Mouse (Mus musculus) cerebellum, adult 11 months (tissue): Measurements from ENCODE around the gene Bahcc1.

Experiments
- DNase-seq: peaks from one replicate; pipeline ENCODE4 v3.0.0; 2022

Gene Bahcc1

GRCm38 (mm10) chr11:120263176-120263575, 30.4 kb downstream of the Bahcc1 start:
- no peak for DNase-seq

DNA sequence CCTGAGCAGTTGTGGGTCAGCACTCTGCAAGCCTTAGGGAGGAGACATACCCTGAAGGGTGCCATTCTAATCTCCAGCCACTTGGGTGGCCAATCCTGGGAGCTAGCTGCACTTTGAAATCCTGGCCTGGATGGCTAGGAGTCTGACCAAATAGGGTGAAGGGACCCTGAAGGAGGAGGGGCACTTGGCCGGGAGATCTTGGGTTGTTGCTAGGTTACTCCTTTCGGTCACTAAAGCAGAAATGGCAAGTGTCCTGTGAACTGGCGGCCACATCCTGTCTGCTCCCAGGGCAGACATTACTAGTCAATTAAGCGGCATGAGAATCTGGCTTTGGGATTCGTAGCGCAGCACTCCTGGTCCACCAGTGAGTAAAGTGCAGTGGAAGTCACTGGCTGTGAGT, 31.3 kb downstream of the Bahcc1 start:
- DNase-seq = no peak

- no peak for DNase-seq
Observed at GRCm38 (mm10) chr11:120265458-120265857, 32.7 kb downstream of the Bahcc1 start.

DNA sequence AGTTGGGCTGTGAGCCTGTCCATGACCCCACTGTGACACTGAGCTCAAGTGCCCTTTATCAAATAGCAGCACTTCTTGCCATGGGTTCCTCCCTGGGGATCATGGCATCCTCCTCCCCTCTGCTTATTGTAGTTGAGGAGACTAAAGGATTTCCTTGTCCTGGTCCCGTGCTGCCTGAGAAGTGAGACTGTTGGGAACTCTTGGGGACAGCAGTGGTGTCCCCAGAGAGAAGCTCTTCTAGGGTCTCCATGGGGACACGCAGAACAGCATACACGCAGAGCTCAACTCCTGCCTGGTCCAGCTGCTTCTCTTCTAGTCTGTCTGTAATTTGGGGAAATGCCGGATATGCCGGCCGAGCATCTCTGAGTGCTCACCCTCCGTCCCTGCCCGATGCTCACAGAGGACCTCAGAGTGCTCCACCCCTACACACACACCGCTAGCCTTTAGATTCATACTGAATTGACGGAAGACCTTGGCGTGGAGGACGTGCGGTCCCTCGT, 33.6 kb downstream of the Bahcc1 start:
- DNase-seq = no peak

- DNase-seq = no peak
Observed at GRCm38 (mm10) chr11:120267274-120267673, 34.5 kb downstream of the Bahcc1 start.

DNA sequence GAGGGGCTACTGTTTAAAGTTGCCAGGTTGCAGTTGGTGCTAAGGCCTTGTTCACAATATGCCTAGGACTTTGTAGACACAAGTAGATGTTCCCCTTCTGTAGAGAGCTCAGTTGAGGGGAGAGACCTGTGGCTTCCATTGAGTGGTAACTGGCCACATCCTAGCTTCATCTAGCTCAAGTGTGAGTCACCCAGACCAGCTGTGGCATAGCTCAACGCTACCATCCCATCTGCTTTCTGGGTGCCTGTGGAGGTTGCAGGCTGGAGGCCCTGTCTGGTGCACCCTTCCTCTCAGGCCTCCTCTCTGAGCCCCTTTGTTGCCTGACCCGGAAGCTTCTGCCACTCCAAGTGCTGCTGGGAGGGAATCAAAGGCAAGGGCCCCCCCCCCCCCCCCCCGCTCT, 34.9 kb downstream of the Bahcc1 start:
- DNase-seq = no peak

GRCm38 (mm10) chr11:120268195-120268967, 35.6 kb downstream of the Bahcc1 start:
- DNase-seq = no peak

DNA sequence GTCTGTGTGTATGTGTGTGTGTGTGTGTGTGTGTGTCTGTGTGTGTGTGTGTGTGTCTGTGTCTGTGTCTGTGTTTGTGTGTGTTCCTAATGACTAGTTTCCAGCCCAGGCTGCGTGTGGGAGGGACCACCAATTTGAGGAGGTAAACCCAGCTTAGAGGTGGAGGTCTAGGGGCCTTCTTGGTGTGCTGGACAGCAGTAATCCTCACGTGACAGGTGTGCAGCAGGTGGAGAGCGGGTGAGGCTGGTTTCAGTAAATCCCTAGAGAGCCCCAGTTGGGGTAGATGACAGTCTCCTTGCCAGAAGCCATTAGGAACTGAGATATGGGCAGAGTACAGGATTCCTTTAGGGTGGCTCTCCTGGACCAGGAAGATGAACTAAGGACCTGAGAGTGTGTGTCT, 36.3 kb downstream of the Bahcc1 start:
- DNase-seq = no peak

DNA sequence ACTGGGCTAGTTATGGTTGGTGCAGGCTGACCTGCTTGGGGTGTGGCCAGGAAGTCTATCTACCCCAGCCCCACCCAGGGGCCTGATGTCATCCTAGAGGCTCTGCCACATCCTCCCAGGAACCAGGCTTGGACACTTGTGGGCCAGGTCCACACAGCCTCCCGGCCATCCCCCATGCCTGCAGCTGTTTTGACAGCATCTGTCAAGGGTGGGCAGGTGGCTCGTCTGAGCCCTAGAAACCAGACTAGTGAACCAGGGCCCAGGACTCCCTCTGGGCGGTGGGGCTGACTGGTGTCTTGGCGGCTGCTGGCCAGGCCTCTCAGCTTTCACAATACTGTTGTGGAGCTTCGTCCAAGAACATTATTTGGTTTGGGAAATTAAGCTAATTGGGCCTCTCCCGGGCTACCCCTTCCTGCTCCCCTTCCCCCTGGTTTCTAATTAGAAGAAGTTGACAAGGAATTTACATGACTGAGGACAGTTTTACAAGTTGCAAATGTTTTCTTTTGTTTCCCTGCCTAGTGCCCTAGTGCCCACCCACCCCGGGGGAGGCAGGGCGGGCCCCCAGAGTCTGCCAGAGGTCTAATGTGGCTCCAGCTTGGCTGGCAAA, 36.9 kb downstream of the Bahcc1 start:
- DNase-seq = no peak

- DNase-seq = no peak
Observed at GRCm38 (mm10) chr11:120279335-120279734, 46.6 kb downstream of the Bahcc1 start.

DNA sequence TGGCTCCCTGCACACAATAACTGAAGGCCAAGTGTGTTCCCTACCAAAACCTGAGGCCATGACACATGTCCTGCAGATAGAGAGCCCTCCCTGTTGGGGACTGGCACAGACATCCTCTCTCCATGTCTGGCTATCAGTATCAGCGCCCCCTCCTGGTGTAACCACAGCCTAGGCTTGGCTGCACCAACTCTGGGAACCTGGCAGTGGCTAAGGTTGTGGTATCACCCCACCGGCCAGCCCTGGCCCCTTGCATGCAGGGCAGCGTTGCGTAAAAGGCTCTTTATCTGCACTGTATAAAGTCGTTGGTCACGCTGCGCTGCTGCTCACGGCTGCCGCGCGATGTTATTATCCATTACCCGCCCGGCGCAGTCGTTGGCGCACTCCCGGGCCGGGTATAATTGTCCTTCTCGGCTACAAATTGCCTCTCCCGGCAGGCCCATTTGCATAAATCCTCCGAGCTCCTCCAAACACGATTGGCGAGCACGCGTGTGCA, 47.6 kb downstream of the Bahcc1 start:
- peak; percentile 72 for DNase-seq

GRCm38 (mm10) chr11:120280774-120281173, 48.0 kb downstream of the Bahcc1 start:
- DNase-seq = no peak

GRCm38 (mm10) chr11:120281197-120281596, 48.5 kb downstream of the Bahcc1 start:
- DNase-seq = no peak

DNA sequence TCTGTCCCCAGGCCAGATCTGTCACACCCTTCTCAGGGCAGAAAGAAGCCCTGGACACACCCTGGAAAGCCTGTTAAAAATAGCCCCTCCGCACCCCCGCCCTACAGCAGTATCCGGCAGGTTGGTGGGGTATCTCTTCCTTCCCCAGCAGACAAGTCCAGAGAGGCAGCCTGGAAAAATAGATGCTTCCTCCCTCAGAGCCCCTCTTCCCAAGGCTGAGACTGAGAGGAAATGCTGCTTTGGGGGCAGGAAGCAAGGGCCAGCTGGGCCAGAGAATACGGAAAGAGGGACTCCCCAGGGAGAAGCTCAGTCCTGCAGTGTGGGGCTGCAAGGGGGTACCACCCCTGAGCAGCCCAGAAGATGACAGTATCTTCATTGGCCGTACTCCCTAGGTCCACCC, 50.8 kb downstream of the Bahcc1 start:
- no peak for DNase-seq

- no peak for DNase-seq
Observed at GRCm38 (mm10) chr11:120289644-120290043, 56.9 kb downstream of the Bahcc1 start.

DNA sequence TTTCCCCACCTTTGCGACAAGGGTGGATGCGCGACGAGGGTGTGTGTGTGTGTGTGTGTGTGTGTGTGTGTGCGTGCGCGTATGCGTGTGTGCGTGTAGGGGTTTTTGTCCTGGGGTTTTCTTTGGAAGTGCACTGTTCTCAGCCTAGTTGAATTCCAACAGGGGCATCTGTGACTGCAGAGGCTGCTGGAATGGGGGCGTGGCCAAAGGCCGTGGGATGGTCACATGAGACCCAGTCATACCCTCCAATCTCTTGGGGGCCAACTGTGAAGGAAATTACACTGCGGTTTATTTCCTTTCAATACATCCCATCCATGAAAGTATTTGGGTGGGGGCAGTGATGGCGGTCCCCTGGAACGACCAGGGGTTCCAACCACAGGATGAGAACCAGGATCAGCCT, 57.5 kb downstream of the Bahcc1 start:
- DNase-seq = no peak

- DNase-seq = no peak
Observed at GRCm38 (mm10) chr11:120293714-120294113, 61.0 kb downstream of the Bahcc1 start.

DNA sequence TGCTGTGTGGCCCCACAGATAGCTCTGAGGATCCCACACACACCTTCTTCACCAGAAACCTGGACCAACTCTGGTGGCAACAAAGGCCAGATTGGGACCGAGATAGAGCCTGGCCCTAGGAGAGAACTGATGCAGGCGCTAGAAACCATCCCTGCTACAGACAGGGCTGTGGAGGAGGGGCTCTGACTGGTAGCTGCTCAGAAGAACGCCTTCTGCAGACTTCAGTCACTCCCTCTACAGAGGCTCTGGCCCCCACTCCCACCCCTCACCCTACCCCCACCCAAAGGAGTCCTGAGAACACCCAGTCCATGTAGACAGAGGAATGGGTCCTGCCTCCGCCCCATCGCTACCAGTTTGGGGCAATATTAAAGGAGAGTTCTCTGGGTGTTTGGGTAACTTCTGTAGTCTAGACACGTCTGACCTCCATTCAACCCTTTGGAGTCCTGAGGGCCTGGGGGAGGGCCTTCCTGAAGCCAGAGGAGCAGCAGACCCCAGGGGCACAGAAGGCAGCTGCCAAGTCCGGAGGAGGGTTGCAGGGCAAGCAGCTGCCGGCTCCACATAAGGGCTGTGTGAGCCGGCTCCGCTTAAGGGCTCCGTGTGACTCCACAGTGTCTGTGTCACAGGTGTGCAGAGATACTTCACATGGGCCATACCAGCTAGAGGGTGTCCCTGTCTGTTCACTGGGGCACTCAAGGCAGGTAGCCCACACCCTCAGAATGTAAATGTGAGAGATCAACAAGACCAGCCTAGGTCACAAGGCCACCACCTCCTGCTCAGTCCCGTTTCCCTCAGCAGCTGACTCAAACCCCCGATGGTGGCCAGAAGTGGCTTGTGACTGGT, 63.8 kb downstream of the Bahcc1 start:
- DNase-seq = no peak

DNA sequence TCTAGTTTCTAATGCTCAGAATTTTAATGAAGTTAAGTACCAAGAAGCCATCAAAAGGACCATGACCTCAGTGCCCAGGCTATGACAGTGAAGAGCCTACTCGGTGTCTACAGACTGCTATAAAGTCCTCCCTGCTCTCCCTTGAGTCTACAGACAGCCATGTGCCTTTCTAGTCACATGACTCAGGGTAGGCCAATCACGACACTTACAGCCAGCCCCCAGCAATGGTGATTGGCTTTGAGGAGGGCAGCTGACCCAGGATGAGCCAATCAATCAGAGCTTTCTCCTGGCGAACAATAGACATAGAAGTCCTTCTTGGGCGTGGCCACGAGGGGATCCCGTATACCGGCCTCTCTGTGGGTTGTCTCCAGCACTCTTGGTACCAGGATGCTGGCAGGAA, 65.0 kb downstream of the Bahcc1 start:
- no peak for DNase-seq

- DNase-seq = no peak
Observed at GRCm38 (mm10) chr11:120298441-120299141, 65.8 kb downstream of the Bahcc1 start.

- DNase-seq = no peak
Observed at GRCm38 (mm10) chr11:120299484-120299883, 66.7 kb downstream of the Bahcc1 start.

GRCm38 (mm10) chr11:120303119-120303518, 70.4 kb downstream of the Bahcc1 start:
- DNase-seq = no peak
